Mouse (Mus musculus): Measurements from ENCODE around the gene Rsrp1. TPM values are rescaled to one million over a fixed set of nuclear protein-coding genes. Genes with fewer than 3 reads are reported as not detected.

Rsrp1 gene
- total RNA-seq, 2 experiments from 2014 or later: 230 to 267 TPM

DNA sequence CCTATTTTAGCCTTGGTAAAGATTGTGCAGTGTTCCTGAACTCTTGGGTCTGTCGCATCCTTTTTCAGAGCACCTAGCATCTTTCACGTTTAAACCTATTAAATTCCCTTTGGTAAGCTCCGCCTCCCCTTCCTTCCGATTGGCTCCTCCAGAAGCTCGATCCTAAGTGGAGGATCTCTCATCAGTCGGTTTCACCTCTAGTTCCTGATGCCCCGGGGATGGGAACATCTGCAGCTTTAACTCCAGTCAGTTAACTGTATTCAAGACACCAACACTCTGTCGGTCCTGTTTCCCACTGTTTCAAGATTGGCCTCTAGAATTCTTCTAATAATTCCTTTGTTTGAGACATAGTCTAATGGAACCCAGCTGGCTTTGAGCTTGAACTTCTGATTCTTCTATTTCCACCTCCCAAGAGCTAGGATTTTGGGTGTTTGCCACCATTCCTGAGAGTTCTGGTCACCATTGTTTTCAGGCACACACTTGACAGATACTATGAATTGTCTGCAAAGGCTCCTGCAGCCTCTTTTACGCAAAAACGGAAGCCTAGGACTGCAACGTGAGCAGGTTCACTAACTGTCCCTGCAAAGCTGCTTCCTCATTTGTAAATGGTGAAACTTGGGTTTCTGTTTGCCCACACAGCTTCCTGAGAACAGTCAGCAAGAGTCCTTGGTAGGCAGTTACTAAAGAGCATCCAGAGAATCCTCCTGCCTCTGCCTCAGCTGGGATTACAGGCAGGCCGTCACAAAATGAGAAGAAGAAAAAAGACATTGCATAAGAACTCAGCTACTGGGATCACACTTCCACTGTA, 3.5 kb upstream of the Rsrp1 start:
- no peak for DNase-seq (ENCODE audit: low spot score in 2 of 2)
- intact Hi-C loops (cut with DNase I): loop anchor here (10.0 kb wide), 1 partner anchor 375 kb away; no protein-coding TSS in a partner anchor

DNA sequence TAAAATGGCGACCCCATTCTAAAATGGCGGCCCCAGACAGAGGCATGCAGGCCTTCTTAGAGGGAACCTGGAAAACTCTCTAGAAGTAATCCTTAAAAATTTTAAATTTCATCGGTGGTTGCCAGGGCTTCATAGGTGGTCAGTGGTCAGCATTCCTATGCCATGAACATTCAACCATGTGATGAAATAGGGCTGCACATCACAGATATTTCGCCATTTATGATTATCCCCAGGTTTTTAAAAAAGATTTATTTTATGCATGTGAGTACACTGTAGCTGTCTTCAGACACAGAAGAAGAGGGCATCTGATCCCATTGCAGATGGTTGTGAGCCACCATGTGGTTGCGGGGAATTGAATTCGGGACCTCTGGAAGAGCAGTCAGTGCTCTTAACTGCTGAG, 2.8 kb upstream of the Rsrp1 start:
- DNase-seq (ENCODE audit: low spot score in 2 of 2): no peak
- intact Hi-C loops (cut with DNase I): no loop called here

GRCm38 (mm10) chr4:134921703-134922102, 1.7 kb upstream of the Rsrp1 start:
- intact Hi-C loops (cut with DNase I): no loop called here
- no peak for DNase-seq (ENCODE audit: low spot score in 2 of 2)

- intact Hi-C loops (cut with DNase I): no loop called here
- DNase-seq (ENCODE audit: low spot score in 2 of 2): no peak
Measured at GRCm38 (mm10) chr4:134922111-134922924, 1.1 kb upstream of the Rsrp1 start.

- intact Hi-C loops (cut with DNase I): no loop called here
- peak; percentile 51 to 53 for DNase-seq (ENCODE audit: low spot score in 2 of 2)
Measured at GRCm38 (mm10) chr4:134922925-134923244, 507 bp upstream of the Rsrp1 start.

- intact Hi-C loops (cut with DNase I): no loop called here
- peak in 1 of 2 experiments; percentile 59 for DNase-seq (ENCODE audit: low spot score in 2 of 2)
Measured at GRCm38 (mm10) chr4:134924019-134924741, 788 bp downstream of the Rsrp1 start.

GRCm38 (mm10) chr4:134925206-134925605, 1.8 kb downstream of the Rsrp1 start:
- intact Hi-C loops (cut with DNase I): no loop called here
- DNase-seq (ENCODE audit: low spot score in 2 of 2): no peak

- intact Hi-C loops (cut with DNase I): no loop called here
- no peak for DNase-seq (ENCODE audit: low spot score in 2 of 2)
Measured at GRCm38 (mm10) chr4:134927815-134928463, 4.5 kb downstream of the Rsrp1 start.

GRCm38 (mm10) chr4:134928464-134928836, 5.1 kb downstream of the Rsrp1 start:
- no peak for DNase-seq (ENCODE audit: low spot score in 2 of 2)
- intact Hi-C loops (cut with DNase I): no loop called here

GRCm38 (mm10) chr4:134929536-134929935, 6.1 kb downstream of the Rsrp1 start:
- intact Hi-C loops (cut with DNase I): no loop called here
- DNase-seq (ENCODE audit: low spot score in 2 of 2): peak in 1 of 2 experiments; percentile 32

- intact Hi-C loops (cut with DNase I): no loop called here
- no peak for DNase-seq (ENCODE audit: low spot score in 2 of 2)
Measured at GRCm38 (mm10) chr4:134930190-134930589, 6.8 kb downstream of the Rsrp1 start.

- DNase-seq (ENCODE audit: low spot score in 2 of 2): peak; percentile 92 to 97
- intact Hi-C loops (cut with DNase I): no loop called here
Measured at GRCm38 (mm10) chr4:134930684-134931481, 7.5 kb downstream of the Rsrp1 start, which contains the start of gene Syf2. Gene Syf2 (plus strand): TSS chr4:134930898.

GRCm38 (mm10) chr4:134937240-134938176, 14.1 kb downstream of the Rsrp1 start:
- intact Hi-C loops (cut with DNase I): no loop called here
- no peak for DNase-seq (ENCODE audit: low spot score in 2 of 2)

GRCm38 (mm10) chr4:134939900-134940299, 16.5 kb downstream of the Rsrp1 start:
- no peak for DNase-seq (ENCODE audit: low spot score in 2 of 2)
- intact Hi-C loops (cut with DNase I): no loop called here

DNA sequence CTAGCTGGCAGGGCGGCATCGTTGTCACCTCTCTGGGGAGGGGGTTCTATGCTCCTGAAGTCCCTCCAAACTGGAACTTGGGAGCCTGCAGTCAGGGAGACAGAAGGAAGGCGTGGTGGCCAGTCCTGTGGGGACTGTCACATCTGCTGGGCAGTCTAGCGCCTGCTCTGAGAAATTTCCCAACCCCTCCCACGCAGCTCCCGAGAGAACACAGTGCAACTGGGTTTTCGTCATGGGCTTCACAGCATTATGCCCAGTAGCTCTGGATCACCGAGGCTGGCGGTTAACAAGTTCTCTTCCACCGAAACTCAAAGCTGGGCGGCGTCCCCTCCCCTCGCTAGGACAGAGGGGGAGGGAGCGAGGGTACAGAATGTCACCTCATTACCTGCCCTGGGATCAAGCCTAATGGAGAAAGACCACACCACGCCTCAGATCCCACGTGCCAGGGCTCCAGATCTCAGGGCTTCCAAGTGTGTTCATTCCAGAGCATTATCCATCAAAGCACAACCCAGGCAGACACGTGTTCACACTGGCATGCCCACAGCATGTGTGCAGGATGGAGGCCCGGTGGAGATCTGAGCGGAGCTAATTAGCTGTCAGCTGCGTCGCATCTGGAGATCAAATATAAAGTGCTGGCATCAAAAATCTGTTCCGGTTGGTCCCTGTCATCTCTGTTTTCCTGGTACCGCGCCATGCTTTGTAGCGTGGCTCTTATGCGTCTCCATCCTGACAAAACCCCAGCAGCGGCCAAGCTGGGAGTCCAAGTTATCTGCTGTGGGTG, 20.6 kb downstream of the Rsrp1 start:
- peak; percentile 61 to 81 for DNase-seq (ENCODE audit: low spot score in 2 of 2)
- intact Hi-C loops (cut with DNase I): loop anchor here (2.0 kb wide), 1 partner anchor 207 kb away; no protein-coding TSS in a partner anchor

DNA sequence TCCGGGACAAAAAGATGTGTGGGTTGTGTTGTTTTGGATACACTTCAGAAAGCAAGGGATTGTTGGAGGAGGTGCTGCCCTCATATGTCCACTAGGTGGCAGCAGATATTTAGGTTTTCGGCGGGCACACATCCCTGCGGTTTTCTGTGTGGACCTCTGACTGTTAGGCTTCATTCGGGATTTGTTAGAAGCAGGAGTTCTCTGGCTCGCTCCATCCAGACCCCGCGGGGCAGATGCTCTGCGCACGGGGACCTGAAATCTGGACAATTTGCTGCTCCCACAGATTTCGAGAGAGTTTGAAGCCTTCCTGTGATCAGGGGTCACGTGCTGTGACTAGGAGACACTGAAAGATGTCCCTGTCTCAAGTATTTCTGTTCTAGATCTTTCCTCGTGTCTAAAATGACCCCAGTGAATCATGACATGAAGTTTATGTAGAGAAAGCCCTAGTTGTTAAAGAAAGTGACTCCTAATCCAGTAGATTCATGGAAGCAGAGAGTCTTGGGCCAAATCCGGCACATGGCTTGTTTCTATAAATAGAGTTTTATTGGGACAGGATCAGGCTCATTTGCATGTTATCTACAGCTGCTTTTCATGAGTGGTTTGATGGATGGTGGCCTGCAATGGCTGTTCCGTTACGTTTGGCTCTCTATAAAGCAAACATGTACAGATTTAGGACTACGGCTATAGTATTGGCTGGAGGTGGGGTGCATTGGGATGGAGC, 22.8 kb downstream of the Rsrp1 start:
- intact Hi-C loops (cut with DNase I): loop anchor here (1.0 to 5.0 kb wide), 4 partner anchors 86 to 373 kb away; no protein-coding TSS in a partner anchor
- DNase-seq (ENCODE audit: low spot score in 2 of 2): peak; percentile 80 to 84
